Mouse (Mus musculus) frontal cortex, adult (tissue): ENCODE results near the gene Hsp90b1.
"Not testable (repeated sequence)": the region's sequence is repeated elsewhere in the genome, so short reads cannot be mapped to it uniquely, and the experiment has no call there.

Experiments
- ATAC-seq: cut with Nextera tagmentation; 2 replicates; pipeline ENCODE4 v1.9.2; 2017; ENCODE audit warnings: mild to moderate bottlenecking, moderate library complexity, mixed read lengths; ENCODE audit not compliant: low TSS enrichment

Hsp90b1 gene

GRCm38 (mm10) chr10:86705318-86705921 lies at the start of gene Hsp90b1, which contains the start of gene Ttc41:
Gene Hsp90b1 (minus strand): TSS chr10:86705509.
Gene Ttc41 (plus strand): TSS chr10:86705811.
- ATAC-seq, result peak; percentile 88

GRCm38 (mm10) chr10:86744306-86744705 lies 39.0 kb upstream of the Hsp90b1 start:
- no peak for ATAC-seq

- no peak for ATAC-seq
Observed at GRCm38 (mm10) chr10:86742918-86743317, 37.6 kb upstream of the Hsp90b1 start.

DNA sequence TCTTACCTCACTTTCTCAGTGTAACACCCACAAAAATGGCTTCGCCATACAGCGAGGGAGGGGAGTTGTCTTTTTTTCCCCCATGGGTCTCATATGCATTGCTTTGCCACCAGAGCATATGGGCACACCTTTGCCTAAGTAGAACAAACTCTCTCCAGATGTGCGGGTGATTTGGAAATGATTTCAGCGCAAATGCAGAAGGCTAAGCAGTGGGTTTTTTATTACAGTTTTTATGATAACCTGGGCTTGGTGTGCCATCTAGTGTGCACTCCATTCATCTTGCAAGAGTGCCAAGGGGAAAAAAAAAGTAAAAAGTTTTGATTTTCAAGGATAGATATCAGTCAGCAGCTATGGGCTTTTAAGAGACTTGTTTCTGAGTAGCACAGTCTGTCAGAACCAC lies 29.7 kb upstream of the Hsp90b1 start:
- ATAC-seq, result no peak

DNA sequence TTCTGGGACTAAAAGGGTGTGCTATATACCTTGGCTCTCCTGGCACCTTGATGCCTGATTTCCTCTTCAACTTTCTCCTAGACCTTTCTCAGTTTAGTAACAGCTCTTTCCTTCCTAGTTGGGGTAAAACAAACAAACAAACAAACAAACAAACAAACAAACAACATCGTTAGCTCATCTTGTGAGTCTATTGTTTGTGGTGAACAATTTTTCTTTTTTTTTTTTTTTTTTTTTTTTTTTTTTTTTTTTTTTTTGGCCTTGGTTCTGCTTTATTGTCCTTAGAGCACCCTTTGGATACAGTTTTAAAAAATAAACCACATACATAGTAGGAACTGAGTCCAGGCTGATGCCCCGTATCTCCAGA lies 26.2 kb upstream of the Hsp90b1 start:
- ATAC-seq, result no peak

- ATAC-seq, result peak; percentile 74
Observed at GRCm38 (mm10) chr10:86730823-86731499, 25.7 kb upstream of the Hsp90b1 start.

GRCm38 (mm10) chr10:86728176-86728575 lies 22.9 kb upstream of the Hsp90b1 start:
- ATAC-seq, result no peak

GRCm38 (mm10) chr10:86727548-86727980 lies 22.3 kb upstream of the Hsp90b1 start:
- ATAC-seq, result peak; percentile 67

DNA sequence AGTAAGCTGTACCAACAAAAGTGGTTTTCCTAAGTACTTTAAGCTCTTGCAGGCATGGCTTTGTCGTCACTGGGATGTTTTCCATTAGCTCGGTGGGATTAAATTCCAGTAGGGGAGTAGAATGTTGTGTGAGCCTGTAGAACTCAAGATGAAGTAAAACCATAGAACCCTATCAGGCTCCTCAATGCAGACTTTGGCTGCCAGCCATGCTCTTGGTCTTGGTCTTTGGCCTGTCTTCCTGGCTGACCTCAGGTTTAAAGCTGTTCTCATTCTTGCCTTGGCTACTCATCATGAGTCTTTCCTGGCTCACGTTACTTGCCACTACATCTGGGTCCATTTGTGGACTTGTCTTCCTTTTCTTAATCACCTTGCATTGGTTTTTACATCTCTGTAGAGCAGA lies 6.8 kb upstream of the Hsp90b1 start:
- ATAC-seq, result no peak

- ATAC-seq, result no peak
Observed at GRCm38 (mm10) chr10:86707134-86707533, 1.8 kb upstream of the Hsp90b1 start.

- ATAC-seq, result peak; percentile 86
Observed at GRCm38 (mm10) chr10:86705922-86706752, 828 bp upstream of the Hsp90b1 start.

GRCm38 (mm10) chr10:86704589-86705191 lies 619 bp downstream of the Hsp90b1 start:
- peak; percentile 14 for ATAC-seq

GRCm38 (mm10) chr10:86704141-86704540 lies 1.2 kb downstream of the Hsp90b1 start:
- no peak for ATAC-seq

DNA sequence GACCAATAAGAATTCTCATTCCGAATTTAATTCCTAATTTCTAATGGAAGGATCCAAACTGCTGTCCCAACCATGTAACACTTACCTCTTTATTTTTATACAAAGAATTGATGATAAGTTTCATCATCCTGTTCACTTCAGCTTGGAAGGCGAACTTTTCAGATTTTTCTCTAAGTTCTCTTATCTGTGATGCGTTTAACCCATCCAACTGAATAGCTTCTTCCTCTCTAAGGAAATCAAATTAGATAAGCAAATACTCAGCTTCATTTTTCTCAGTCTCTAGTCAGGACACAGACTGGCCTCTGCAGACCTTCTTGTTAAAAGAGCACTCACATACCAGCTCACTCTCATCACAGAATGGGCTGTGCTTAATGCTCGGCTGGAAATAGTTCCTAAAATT lies 1.9 kb downstream of the Hsp90b1 start:
- ATAC-seq, result no peak

- no peak for ATAC-seq
Observed at GRCm38 (mm10) chr10:86702312-86702920, 2.9 kb downstream of the Hsp90b1 start.

- ATAC-seq, result no peak
Observed at GRCm38 (mm10) chr10:86700973-86701372, 4.3 kb downstream of the Hsp90b1 start.

- ATAC-seq, result no peak
Observed at GRCm38 (mm10) chr10:86700251-86700650, 5.1 kb downstream of the Hsp90b1 start.

- ATAC-seq, result peak; percentile 20; the same call in 1 of the 2 replicates
Observed at GRCm38 (mm10) chr10:86686017-86686360, 19.3 kb downstream of the Hsp90b1 start.

- ATAC-seq, result peak; percentile 94
Observed at GRCm38 (mm10) chr10:86685179-86686016, 19.9 kb downstream of the Hsp90b1 start.

DNA sequence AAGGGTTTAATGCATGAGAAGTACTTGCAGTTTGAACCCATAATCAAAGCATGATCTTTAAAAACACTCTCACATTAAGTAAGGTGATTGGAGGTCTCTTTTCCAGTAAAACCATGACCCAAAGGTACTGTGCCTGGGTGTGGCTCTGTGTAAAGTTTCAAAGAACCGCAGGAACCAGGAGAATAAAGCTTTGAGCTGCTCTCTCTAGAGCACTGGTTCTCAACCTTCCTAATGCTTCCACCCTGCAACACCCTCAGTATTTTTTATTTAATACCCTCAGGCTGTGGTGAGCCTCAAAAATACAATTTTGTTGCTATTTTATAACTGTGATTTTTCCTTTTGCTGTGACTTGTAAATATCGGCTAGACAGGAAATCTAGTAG lies 20.5 kb downstream of the Hsp90b1 start:
- not testable (repeated sequence) for ATAC-seq

DNA sequence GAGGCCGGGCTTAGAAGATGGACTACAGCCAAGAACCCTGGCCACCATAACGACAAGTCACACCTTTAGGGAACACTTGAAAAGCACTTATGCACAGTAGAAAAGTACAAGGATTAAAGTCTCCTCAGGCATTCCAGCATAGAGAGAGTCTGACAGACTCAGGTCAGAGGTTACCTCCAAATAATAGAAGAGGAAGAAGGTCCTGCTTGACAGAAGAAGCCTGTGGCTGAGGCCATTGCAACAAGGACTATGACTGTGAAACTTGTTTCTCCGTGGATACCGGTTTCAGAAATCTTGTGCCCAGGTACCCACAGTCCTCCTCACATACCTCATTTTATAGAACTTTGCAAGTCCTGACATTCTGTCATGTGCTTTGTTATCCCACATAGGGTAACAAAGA lies 34.8 kb downstream of the Hsp90b1 start:
- ATAC-seq, result not testable (repeated sequence)
